Mouse (Mus musculus) liver, embryonic 14.5 days (tissue): ENCODE measurements around the gene Itga11. TPM values are rescaled to one million over a fixed set of nuclear protein-coding genes. Genes with fewer than 3 reads are reported as not detected.

Source experiments
- ATAC-seq: fragments of 200-750 bp; cut with Nextera tagmentation; 2 replicates; pipeline ENCODE4 v1.8.0; 2017; ENCODE audit warnings: moderate number of reproducible peaks, mild to moderate bottlenecking, moderate library complexity; ENCODE audit not compliant: insufficient read depth
- DNase-seq, 3 experiments: peaks; one replicate each; pipeline ENCODE4 v3.0.0-alpha.2; 2012 to 2013; ENCODE audit warnings: low read depth in 3 of 3, low spot score in 3 of 3
- H3K27ac ChIP-seq: fragments of 300-500 bp; sonication (generic); 2 replicates; pipeline ENCODE4 v1.5.1; 2014; ENCODE audit warnings: moderate library complexity, mild to moderate bottlenecking, control low read depth, inconsistent platforms
- H3K27me3 ChIP-seq: fragments of 300-500 bp; sonication (generic); 2 replicates; pipeline ENCODE4 v1.6.1; 2014; ENCODE audit warnings: mild to moderate bottlenecking, low read length, moderate library complexity; ENCODE audit not compliant: control insufficient read depth, insufficient read depth
- H3K36me3 ChIP-seq: fragments of 300-500 bp; sonication (generic); replicated peaks from 2 replicates; pipeline ENCODE4 v1.6.1; 2014; ENCODE audit warnings: low read depth; ENCODE audit not compliant: control insufficient read depth, insufficient read depth
- H3K4me1 ChIP-seq, 2 experiments: fragments of 200-500 bp in 1 of 2; fragments of 300-500 bp in 1 of 2; sonication (generic) in 1 of 2; replicated peaks; 2 replicates each; pipeline ENCODE4 v1.6.1; 2012 to 2014; ENCODE audit warnings: antibody characterized with exemption in 1 of 2, inconsistent platforms in 1 of 2, low read length in 1 of 2; ENCODE audit not compliant: control insufficient read depth in 2 of 2, insufficient read depth in 2 of 2
- H3K4me2 ChIP-seq: fragments of 300-500 bp; sonication (generic); 2 replicates; pipeline ENCODE4 v1.6.1; 2014; ENCODE audit warnings: low read depth, mild to moderate bottlenecking, control low read depth, moderate library complexity
- H3K4me3 ChIP-seq, 2 experiments: fragments of 200-500 bp in 1 of 2; fragments of 300-500 bp in 1 of 2; sonication (generic) in 1 of 2; 2 replicates each; pipeline ENCODE4 v1.5.1; 2012 to 2014; ENCODE audit warnings: low read depth in 2 of 2, low read length in 2 of 2, mild to moderate bottlenecking in 2 of 2, control low read depth in 1 of 2, inconsistent platforms in 1 of 2, moderate library complexity in 1 of 2; ENCODE audit not compliant: insufficient read depth in 1 of 2
- H3K9ac ChIP-seq: fragments of 300-500 bp; sonication (generic); replicated peaks from 2 replicates; pipeline ENCODE4 v1.6.1; 2014; ENCODE audit warnings: mild to moderate bottlenecking, control low read depth, moderate library complexity
- H3K9me3 ChIP-seq: fragments of 300-500 bp; sonication (generic); 2 replicates; pipeline ENCODE4 v1.6.1; 2016; ENCODE audit warnings: low read length, mixed read lengths; ENCODE audit not compliant: control insufficient read depth
- CTCF ChIP-seq: IDR thresholded peaks from 2 replicates; pipeline ENCODE4 v1.5.1; 2016; ENCODE audit warnings: antibody characterized with exemption, low read depth, control low read depth
- EP300 ChIP-seq: IDR thresholded peaks from 2 replicates; pipeline ENCODE4 v1.6.1; 2016; ENCODE audit warnings: antibody characterized with exemption, low read depth
- WGBS: fragments of 180-500 bp; shearing (Covaris S2); extraction: QIAGEN DNeasy Blood & Tissue Kit; methylation state at CpG from one replicate; pipeline ENCODE4 v1.1.7; 2014; ENCODE audit not compliant: insufficient replicate concordance; 5-methylcytosine and 5-hydroxymethylcytosine counted together
- polyA plus RNA-seq, 2 experiments: library from polyadenylated mRNA; depleted of rRNA in 1 of 2; stranded (reverse) in 1 of 2; unstranded in 1 of 2; fragments of >200 nt; fragmentation: Nextera tagmentation in 1 of 2; extraction: Ambion mirVana in 1 of 2; gene quantifications; 2 replicates each; pipeline versions ENCODE4 v1.2.1 to v1.2.3; 2012 to 2014

The Itga11 gene
- 0.07 and 0.08 TPM in 2 replicates for polyA plus RNA-seq (2012; rRNA removed)
- polyA plus RNA-seq (2014; fragmentation: Nextera tagmentation; extraction: Ambion mirVana): 0.08 TPM in 2 replicates

GRCm38 (mm10) chr9:62677641-62678549 is at the start of gene Itga11:
Gene Itga11, plus strand, starts transcription at chr9:62677826.
- no peak within 1 kb of the TSS for H3K27ac ChIP-seq
- no peaks in the 10 kb centered on the region for H3K36me3 ChIP-seq
- 2% methylated on average over 45 of the region's 45 CpGs for WGBS
- no peaks in the 10 kb centered on the region for H3K9me3 ChIP-seq
- H3K27me3 ChIP-seq: peaks cover 24% of the 10 kb centered on the region
- H3K4me1 ChIP-seq: no peaks in the 10 kb centered on the region
- no peak within 1 kb of the TSS for H3K9ac ChIP-seq
- DNase-seq (no peak), ATAC-seq (no peak)
- peak within 1 kb of the TSS; percentile 1 for H3K4me2 ChIP-seq
- peak within 1 kb of the TSS in 1 of 2 experiments; percentile 1; a peak in 1 of 4 replicates for H3K4me3 ChIP-seq
- no peak for TF ChIP-seq EP300
- TF ChIP-seq CTCF: no peak

DNA sequence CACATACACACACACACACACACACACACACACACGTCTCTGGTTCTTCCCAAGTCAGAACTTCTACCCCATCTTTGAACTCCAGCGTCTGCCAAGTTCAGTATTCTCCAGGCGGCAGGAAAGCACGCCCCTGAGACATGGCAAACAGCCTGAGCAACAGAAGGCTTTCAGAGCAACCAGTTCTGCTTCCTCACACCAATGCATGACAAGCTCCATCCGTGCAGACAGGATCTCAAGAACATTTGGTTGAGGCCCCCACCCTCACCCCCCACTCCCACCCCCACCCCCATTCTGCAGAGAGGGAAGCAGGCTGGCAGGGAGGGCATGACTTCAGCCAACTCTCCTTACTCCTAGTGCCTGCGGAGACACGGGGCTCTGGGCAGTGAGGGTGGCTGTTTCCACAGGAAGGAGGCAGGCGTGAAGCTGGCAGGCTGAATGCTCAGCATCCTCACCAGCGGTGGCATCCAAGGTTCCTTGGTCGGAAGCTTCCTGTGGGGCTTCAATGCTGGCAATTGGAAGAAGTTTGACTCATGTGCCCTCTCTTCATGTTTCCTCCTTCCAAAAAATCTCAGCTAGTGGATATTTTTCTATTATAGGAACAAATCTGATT is 46.9 kb upstream of the Itga11 start:
- Histone ChIP-seq H3K27ac (no peak overlapping the region), H3K4me1 (no peaks in the 10 kb centered on the region), H3K4me2 (no peak overlapping the region), H3K9ac (no peak overlapping the region), H3K27me3 (no peaks in the 10 kb centered on the region), H3K36me3 (no peaks in the 10 kb centered on the region), H3K9me3 (no peaks in the 10 kb centered on the region), H3K4me3 (no peak overlapping the region)
- DNase-seq: no peak
- TF ChIP-seq EP300: no peak
- no peak for TF ChIP-seq CTCF
- WGBS: 52% methylated on average over 10 of the region's 10 CpGs
- no peak for ATAC-seq

DNA sequence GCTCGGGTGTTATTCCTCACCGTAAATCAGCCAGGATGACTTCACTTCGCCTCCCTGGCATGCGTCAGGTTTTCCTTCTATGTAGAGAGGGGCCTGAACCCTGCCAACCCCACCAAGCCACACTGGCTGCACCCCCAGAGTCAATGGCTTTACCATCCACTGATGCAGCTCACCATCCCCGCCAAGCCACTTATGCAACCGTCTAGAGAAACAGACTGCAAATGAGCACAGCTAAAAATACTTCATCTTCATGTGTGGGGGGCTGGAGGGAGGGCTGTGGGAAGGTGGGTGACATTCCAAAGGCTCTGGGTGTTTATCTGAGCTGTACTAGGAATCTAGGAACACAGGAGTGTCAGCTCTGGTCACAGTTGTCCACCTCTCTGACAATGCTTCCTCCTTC is 45.2 kb upstream of the Itga11 start:
- Histone ChIP-seq H3K36me3 (no peaks in the 10 kb centered on the region), H3K4me3 (no peak overlapping the region), H3K9ac (no peak overlapping the region), H3K27ac (no peak overlapping the region), H3K4me2 (no peak overlapping the region), H3K4me1 (no peaks in the 10 kb centered on the region), H3K27me3 (no peaks in the 10 kb centered on the region), H3K9me3 (no peaks in the 10 kb centered on the region)
- DNase-seq (no peak), ATAC-seq (no peak)
- WGBS: 55% methylated on average over 6 of the region's 6 CpGs
- no peak for TF ChIP-seq EP300
- TF ChIP-seq CTCF: no peak

- TF ChIP-seq EP300 (no peak), CTCF (no peak)
- no peak overlapping the region for H3K9ac ChIP-seq
- H3K27ac ChIP-seq: no peak overlapping the region
- no peak for ATAC-seq
- no peaks in the 10 kb centered on the region for H3K27me3 ChIP-seq
- H3K4me2 ChIP-seq: no peak overlapping the region
- WGBS: 36% methylated on average over 6 of the region's 6 CpGs
- DNase-seq: no peak
- no peaks in the 10 kb centered on the region for H3K36me3 ChIP-seq
- no peaks in the 10 kb centered on the region for H3K4me1 ChIP-seq
- H3K9me3 ChIP-seq: no peaks in the 10 kb centered on the region
- H3K4me3 ChIP-seq: no peak overlapping the region
Measured at GRCm38 (mm10) chr9:62638045-62638444, 39.6 kb upstream of the Itga11 start.

- H3K4me2 ChIP-seq: no peak overlapping the region
- no peaks in the 10 kb centered on the region for H3K4me1 ChIP-seq
- H3K9me3 ChIP-seq: no peaks in the 10 kb centered on the region
- H3K9ac ChIP-seq: no peak overlapping the region
- WGBS: 47% methylated on average over 4 of the region's 4 CpGs
- H3K4me3 ChIP-seq: no peak overlapping the region
- no peak for DNase-seq
- H3K36me3 ChIP-seq: no peaks in the 10 kb centered on the region
- no peak for TF ChIP-seq EP300
- TF ChIP-seq CTCF: no peak
- ATAC-seq: no peak
- no peak overlapping the region for H3K27ac ChIP-seq
- H3K27me3 ChIP-seq: no peaks in the 10 kb centered on the region
Measured at GRCm38 (mm10) chr9:62639686-62640085, 37.9 kb upstream of the Itga11 start.
